Mouse (Mus musculus): Measurements from ENCODE around the gene Ccdc84. TPM values are rescaled to one million over a fixed set of nuclear protein-coding genes. Genes with fewer than 3 reads are reported as not detected.
"Not testable (repeated sequence)": the region's sequence is repeated elsewhere in the genome, so short reads cannot be mapped to it uniquely, and the experiment has no call there.

Gene Ccdc84
- polyA plus RNA-seq (2015; fragmentation: Nextera tagmentation; extraction: Ambion mirVana), result 24.0 and 25.6 TPM in 2 replicates

DNA sequence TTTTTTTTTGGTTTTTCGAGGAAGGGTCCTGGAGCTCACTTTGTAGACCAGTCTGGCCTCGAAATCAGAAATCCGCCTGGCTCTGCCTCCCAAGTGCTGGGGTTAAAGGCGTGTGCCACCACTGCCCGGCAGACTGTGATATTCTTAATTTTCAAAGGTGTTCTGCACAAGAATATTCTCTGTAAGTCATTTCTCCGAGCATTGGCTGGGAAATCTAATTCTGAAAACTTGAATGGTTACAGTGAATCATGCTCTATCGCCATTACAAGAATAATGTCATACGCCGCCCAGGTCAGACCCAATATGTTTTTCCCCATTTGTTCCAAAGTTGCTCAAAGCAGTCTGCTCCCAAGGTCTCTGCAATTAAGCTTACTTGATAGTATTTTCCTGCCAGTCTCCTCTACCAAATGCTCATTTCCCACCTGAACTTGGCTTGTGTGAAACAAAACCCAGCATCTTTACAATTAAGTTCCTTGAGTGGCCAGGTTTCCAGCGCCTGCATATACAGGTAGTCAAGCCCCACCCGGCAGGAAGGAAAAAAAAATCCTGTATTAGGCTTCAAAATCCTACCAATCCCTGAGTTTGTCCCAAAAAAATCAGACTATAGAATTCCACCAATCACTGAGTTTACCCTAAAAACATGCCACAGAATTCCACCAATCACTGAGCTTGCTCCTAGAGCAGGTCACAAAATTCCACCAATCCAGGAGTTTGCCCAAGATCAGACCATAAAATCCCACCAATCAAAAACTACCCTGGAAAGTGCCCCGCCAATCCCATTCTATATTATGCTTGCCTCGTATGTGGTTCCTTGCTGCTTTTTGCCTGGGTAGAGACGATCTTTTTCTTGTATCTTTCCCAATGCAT, at the start of gene Ccdc84:
Ccdc84 (minus strand) TSS at position 51 of the 867 bp plus-strand sequence.
- Histone ChIP-seq H3K9ac (peak within 1 kb of the TSS; percentile 78), H3K27me3 (replicated peaks) (no peaks in the 10 kb centered on the region), H3K4me3 (replicated peaks) (peak within 1 kb of the TSS; percentile 81), H3K9me3 (no peaks in the 10 kb centered on the region), H3K27ac (peak within 1 kb of the TSS; percentile 74), H3K4me2 (replicated peaks) (peak within 1 kb of the TSS; percentile 91), H3K36me3 (no peaks in the 10 kb centered on the region), H3K4me1 (replicated peaks) (no peaks in the 10 kb centered on the region; the same call in 1 of the 2 replicates)
- no peak for ATAC-seq
- WGBS, result 74% methylated on average over 14 of the region's 14 CpGs

DNA sequence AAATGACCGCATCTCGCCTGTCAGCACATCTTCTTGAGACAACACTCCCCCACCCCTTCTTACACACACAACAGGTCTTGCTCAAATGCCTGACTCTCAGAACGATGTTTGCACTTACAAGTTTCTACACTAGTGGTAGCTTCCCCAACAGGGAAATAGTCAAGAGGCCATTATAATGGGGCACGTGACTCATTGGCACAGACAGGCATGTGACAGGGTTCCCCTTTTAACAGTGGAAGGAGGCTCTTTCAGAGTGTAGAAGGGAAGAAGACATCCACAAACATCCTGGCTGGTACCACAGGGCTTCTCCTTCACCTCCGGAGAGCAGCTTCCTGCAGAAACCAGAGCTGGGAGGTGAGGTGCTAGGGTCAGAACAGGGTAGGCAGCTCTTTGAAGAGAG, 43.6 kb upstream of the Ccdc84 start:
- H3K9me3 ChIP-seq, result no peaks in the 10 kb centered on the region
- no peak overlapping the region for H3K4me3 ChIP-seq (replicated peaks)
- no peak overlapping the region for H3K4me2 ChIP-seq (replicated peaks)
- 78% methylated on average over 5 of the region's 5 CpGs for WGBS
- H3K9ac ChIP-seq, result no peak overlapping the region
- H3K4me1 ChIP-seq (replicated peaks), result no peaks in the 10 kb centered on the region
- no peak overlapping the region for H3K27ac ChIP-seq
- no peaks in the 10 kb centered on the region for H3K36me3 ChIP-seq
- no peak for ATAC-seq
- no peaks in the 10 kb centered on the region for H3K27me3 ChIP-seq (replicated peaks)

DNA sequence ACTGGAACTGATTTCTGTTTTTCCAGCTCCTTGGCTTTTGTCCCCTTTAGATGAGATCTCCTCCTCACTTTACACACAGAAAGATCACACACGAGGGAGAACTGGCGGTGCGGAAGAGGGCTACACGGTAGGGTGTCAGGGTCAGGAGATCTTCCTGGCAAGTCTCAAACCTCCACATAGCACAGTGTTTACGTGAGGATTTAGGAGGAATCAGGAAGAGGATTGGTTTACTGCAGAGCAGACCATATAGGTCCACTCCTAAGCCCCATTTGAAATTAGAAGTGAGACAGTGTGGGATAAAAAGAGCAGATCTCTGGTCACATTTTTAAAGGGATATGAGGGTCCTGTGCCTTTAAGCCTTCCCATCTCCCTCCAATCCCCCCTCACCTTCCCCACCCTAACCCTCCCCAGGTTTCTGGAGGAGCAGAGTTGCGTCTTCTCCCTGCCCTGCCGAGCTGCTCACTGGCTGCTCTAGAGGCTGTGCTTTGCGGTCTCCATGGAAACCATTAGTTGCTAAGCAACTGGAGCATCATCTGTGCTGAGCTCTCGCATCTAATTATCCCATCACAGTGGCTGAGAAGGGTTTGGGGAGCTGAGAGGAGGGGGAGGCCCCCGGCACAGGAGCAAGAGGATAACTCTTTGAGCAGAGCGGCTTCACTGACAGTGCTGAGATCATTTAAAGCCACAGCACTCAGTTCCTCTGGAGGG, 38.8 kb upstream of the Ccdc84 start:
- H3K4me2 ChIP-seq (replicated peaks), result no peak overlapping the region
- no peak overlapping the region for H3K4me3 ChIP-seq (replicated peaks)
- H3K4me1 ChIP-seq (replicated peaks), result peaks cover 9% of the 10 kb centered on the region
- H3K27ac ChIP-seq, result no peak overlapping the region
- no peaks in the 10 kb centered on the region; the same call in 1 of the 2 replicates for H3K27me3 ChIP-seq (replicated peaks)
- H3K36me3 ChIP-seq, result no peaks in the 10 kb centered on the region
- WGBS, result 5% methylated on average over 11 of the region's 11 CpGs
- H3K9ac ChIP-seq, result no peak overlapping the region
- H3K9me3 ChIP-seq, result no peaks in the 10 kb centered on the region
- peak; percentile 59; the same call in 1 of the 2 replicates for ATAC-seq

DNA sequence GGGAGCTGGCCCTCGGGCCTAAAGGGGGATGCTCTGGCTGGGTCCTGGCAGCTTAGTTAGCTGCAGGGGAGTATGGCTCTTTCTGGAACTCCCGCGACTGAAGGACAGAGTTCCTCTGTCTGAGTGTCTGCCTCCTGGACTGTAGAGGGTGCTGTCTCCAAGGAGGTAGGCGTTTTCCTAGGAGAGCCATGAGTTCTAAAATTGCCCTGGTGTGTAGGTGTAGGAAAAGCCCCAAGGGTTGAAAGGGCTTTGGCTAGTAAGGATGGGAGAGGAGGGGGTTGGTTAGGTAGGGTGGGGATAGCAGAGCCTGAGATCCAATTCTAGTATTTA, 36.5 kb upstream of the Ccdc84 start, which contains the start of gene Upk2:
Upk2 (minus strand) TSS at position 86 of the 330 bp plus-strand sequence.
- Histone ChIP-seq H3K4me3 (replicated peaks) (no peak within 1 kb of the TSS), H3K36me3 (no peaks in the 10 kb centered on the region), H3K9me3 (no peaks in the 10 kb centered on the region), H3K9ac (no peak within 1 kb of the TSS), H3K27ac (no peak within 1 kb of the TSS), H3K27me3 (replicated peaks) (no peaks in the 10 kb centered on the region; the same call in 1 of the 2 replicates), H3K4me1 (replicated peaks) (peaks cover 9% of the 10 kb centered on the region), H3K4me2 (replicated peaks) (peak within 1 kb of the TSS; percentile 18; the same call in 1 of the 2 replicates)
- peak; percentile 13; the same call in 1 of the 2 replicates for ATAC-seq
- 23% methylated on average over 4 of the region's 4 CpGs for WGBS

DNA sequence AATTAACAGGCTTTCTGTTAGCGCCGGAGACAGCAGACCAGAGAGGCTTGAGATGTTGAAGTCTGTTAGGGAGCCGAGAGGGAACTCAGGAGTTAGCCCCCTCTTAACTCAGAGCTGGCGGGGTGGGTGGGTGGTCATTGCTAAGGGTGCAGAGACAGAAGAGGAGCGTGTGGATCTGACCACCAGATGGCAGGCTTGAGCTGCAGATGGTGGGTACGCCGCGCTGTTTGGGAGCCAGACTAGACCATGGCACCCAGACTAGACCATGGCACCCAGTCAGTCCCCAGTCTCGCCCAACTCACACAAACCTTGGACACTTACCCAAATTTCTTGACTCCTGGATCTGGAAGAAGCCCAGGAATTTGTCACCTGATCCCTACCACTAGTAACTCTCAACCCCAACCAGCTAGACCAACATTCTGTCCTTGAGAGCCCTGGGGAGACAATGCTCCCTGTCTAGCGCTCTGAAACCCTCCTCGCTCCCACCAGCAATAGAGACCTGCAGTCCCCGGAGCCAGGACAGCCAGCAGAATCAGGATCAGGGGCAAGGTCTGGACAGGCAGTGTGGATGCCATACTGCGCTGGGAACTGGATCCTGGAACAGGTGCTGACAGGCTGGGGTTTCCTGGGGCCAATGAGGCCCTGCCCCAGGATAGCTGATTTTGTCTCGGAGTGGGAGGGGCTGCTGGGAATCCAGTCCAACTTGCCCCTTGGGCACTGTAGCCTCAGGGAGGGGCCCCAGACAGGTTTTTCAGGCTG, 35.9 kb upstream of the Ccdc84 start:
- 9% methylated on average over 14 of the region's 14 CpGs for WGBS

DNA sequence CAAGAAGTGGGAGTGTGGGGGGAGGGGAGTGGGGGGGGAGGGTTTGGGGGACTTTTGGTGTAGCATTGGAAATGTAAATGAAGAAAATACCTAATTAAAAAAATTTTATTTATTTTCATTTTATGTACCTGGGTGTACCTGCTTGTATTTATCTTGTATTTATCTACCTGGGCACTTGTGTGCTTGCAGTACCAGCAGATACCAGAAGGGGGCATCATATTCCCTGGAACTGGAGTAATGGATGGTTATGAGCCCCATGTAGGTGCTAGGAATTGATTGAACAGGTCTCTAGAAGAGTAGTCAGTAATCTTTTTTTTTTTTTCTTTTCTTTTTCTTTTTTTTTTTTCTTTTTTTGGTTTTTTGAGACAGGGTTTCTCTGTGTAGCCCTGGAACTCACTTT, 32.0 kb upstream of the Ccdc84 start:
- no peak overlapping the region for H3K9ac ChIP-seq
- ATAC-seq, result no peak
- H3K4me3 ChIP-seq (replicated peaks), result no peak overlapping the region
- H3K27ac ChIP-seq, result no peak overlapping the region
- no peak overlapping the region for H3K4me2 ChIP-seq (replicated peaks)
- peaks cover 9% of the 10 kb centered on the region for H3K4me1 ChIP-seq (replicated peaks)
- H3K9me3 ChIP-seq, result no peaks in the 10 kb centered on the region
- H3K36me3 ChIP-seq, result no peaks in the 10 kb centered on the region
- H3K27me3 ChIP-seq (replicated peaks), result no peaks in the 10 kb centered on the region; the same call in 1 of the 2 replicates

More for the DNA sequence above, 35.9 kb upstream of the Ccdc84 start:
- no peaks in the 10 kb centered on the region for H3K9me3 ChIP-seq
- no peaks in the 10 kb centered on the region; the same call in 1 of the 2 replicates for H3K27me3 ChIP-seq (replicated peaks)
- peaks cover 9% of the 10 kb centered on the region for H3K4me1 ChIP-seq (replicated peaks)
- H3K9ac ChIP-seq, result no peak overlapping the region
- peak overlapping the region; percentile 18; the same call in 1 of the 2 replicates for H3K4me2 ChIP-seq (replicated peaks)
- H3K36me3 ChIP-seq, result no peaks in the 10 kb centered on the region
- no peak overlapping the region for H3K27ac ChIP-seq
- peak; percentile 83 for ATAC-seq
- H3K4me3 ChIP-seq (replicated peaks), result no peak overlapping the region

DNA sequence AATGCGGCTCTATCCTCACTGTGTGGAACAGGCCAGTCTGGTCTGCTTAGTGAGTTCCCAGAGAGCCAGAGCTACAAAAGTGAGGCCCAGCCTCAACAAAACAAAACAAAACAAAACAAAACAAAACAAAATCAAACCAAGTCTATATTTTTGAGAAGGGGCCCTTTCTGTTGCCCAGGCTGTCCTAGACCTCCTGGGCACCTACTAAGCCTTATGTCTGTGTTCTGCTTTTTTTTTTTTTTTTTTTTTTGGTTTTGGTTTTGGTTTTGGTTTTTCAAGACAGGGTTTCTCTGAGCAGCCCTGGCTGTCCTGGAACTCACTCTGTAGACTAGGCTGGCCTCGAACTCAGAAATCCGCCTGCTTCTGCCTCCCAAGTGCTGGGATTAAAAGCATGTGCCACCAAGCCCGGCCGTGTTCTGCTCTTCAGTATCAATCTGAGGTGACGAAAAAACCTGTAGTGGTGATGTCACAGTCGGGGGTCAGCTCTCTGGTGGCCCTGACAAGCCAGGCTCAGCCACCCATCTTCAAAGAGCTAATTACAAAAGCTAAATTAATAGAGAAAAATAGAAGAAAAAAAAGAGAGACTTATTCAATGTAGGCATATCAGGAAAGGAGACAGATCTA, 26.1 kb upstream of the Ccdc84 start:
- not testable (repeated sequence) for H3K27me3 ChIP-seq (replicated peaks); H3K4me3 ChIP-seq (replicated peaks); H3K27ac ChIP-seq; H3K4me2 ChIP-seq (replicated peaks); H3K4me1 ChIP-seq (replicated peaks); H3K9me3 ChIP-seq; H3K36me3 ChIP-seq; H3K9ac ChIP-seq; ATAC-seq
- WGBS, result 83% methylated on average over 7 of the region's 7 CpGs

DNA sequence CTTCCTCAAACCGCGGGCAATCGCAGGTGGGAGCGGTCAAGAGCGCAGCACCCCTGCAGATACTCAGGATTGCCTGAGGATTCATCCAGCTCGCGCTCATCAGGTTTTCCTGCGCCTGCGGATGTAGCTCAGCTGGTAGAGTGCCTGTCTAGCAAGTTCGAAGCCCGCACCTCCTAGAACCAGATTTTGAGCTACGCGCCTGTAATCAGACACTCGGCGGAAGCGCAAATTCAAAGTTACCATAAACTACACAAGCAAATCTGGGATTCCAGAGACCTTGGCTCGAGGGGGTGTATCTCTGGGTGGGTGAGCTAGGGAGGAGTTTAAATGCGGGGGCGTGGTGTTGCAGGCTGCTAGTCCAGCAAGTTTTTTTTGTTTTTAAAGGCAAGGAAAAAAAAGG, 22.6 kb upstream of the Ccdc84 start, which contains the start of gene Foxr1:
Foxr1 (minus strand) TSS at position 176 of the 400 bp plus-strand sequence.
- Histone ChIP-seq H3K9me3 (no peaks in the 10 kb centered on the region), H3K4me3 (replicated peaks) (no peak within 1 kb of the TSS), H3K27me3 (replicated peaks) (no peaks in the 10 kb centered on the region), H3K4me1 (replicated peaks) (no peaks in the 10 kb centered on the region), H3K4me2 (replicated peaks) (no peak within 1 kb of the TSS), H3K27ac (no peak within 1 kb of the TSS), H3K36me3 (no peaks in the 10 kb centered on the region), H3K9ac (no peak within 1 kb of the TSS)
- 70% methylated on average over 19 of the region's 19 CpGs for WGBS
- no peak for ATAC-seq

DNA sequence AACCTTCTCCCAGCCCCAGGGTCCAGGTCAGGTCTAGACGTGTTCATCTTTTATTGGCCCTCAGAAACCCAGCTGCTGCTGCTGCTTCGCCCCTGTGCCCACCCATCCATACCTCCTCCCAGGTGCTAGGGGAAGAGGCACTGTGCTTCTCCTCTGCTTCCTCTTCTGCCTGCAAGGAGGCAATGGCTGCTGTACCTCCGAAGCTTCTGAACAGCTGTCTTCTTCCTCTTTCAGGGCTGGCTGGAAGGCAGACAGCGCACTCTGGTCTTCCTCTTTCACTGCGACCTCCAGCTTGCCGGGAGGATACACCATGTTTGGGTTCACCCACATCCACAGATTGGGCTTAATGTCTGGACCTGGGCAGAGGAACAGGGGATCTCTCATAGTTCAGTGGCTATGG, 17.4 kb upstream of the Ccdc84 start:
- 78% methylated on average over 6 of the region's 6 CpGs for WGBS
- Histone ChIP-seq H3K4me3 (replicated peaks) (no peak overlapping the region), H3K4me1 (replicated peaks) (no peaks in the 10 kb centered on the region)

DNA sequence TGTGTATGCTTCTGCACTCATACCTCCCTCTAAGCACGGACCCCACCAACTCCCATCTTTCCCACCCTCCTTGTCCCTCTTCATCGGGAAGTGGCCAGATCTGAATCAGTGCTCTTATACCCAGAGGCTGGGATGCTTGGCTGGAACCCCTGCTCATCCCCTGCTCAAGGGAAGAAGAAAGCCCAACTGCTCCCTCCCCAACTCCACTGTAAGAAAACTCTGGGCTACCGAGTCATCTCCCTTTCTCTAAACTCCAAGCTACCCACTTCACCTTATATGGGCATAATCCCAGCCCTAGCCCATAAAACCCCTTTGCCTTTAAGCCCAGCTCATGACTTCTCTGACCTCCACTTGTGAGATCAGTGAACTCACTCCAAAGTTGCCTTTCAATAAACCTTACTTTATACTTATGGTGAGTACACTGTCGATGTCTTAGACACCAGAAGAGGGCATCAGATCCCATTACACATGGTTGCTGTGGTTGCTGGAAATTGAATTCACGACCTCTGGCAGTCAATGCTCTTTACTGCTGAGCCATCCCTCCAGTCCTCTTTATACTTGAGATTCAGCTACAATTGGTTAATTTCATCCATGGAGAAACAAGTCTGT, 14.3 kb upstream of the Ccdc84 start:
- Histone ChIP-seq H3K4me3 (replicated peaks) (no peak overlapping the region), H3K27ac (no peak overlapping the region), H3K36me3 (no peaks in the 10 kb centered on the region), H3K9ac (no peak overlapping the region), H3K27me3 (replicated peaks) (no peaks in the 10 kb centered on the region), H3K9me3 (no peaks in the 10 kb centered on the region), H3K4me2 (replicated peaks) (no peak overlapping the region), H3K4me1 (replicated peaks) (no peaks in the 10 kb centered on the region)
- 41% methylated on average over 5 of the region's 5 CpGs for WGBS
- ATAC-seq, result no peak

More for the DNA sequence above, 17.4 kb upstream of the Ccdc84 start:
- H3K4me2 ChIP-seq (replicated peaks), result no peak overlapping the region
- no peaks in the 10 kb centered on the region for H3K27me3 ChIP-seq (replicated peaks)
- no peak overlapping the region for H3K27ac ChIP-seq
- no peaks in the 10 kb centered on the region for H3K9me3 ChIP-seq
- H3K36me3 ChIP-seq, result no peaks in the 10 kb centered on the region
- no peak overlapping the region for H3K9ac ChIP-seq
- ATAC-seq, result no peak

DNA sequence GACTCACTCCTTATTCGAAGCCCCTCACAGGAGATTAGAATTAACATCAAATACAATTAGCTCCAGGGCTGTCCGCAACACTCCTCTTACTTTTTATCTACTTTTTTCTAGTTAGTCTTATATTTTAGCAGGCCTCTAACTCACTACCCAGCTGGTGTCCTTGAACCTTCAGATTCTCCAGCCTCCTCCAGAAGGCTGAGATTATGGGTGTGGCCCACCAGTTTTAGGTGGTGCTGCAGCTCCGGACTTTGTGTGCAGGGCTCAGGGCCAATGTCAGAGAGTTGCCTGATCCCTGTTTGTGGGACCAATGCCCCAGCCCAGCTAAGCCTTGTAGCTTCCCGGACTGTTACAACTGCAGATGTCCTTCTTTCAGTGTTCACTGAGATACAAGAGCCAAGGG, 5.2 kb upstream of the Ccdc84 start:
- Histone ChIP-seq H3K27ac (no peak overlapping the region), H3K27me3 (replicated peaks) (no peaks in the 10 kb centered on the region), H3K9me3 (no peaks in the 10 kb centered on the region), H3K4me1 (replicated peaks) (no peaks in the 10 kb centered on the region), H3K4me2 (replicated peaks) (no peak overlapping the region), H3K36me3 (no peaks in the 10 kb centered on the region), H3K4me3 (replicated peaks) (no peak overlapping the region), H3K9ac (no peak overlapping the region)
- 81% methylated on average over 4 of the region's 4 CpGs for WGBS
- no peak for ATAC-seq

All from intestine, embryonic 15.5 days (tissue).